Mouse (Mus musculus) heart, adult 2 months (tissue): Measurements from ENCODE around the gene Smg5.
"Not testable (repeated sequence)": the region's sequence is repeated elsewhere in the genome, so short reads cannot be mapped to it uniquely, and the experiment has no call there.

ENCODE experiments used
- CTCF ChIP-seq: fragments of 200-600 bp; IDR thresholded peaks from 2 replicates; pipeline ENCODE4 v1.8.1; 2022; ENCODE audit warnings: antibody characterized with exemption, mild to moderate bottlenecking, moderate library complexity
- EP300 ChIP-seq: fragments of 200-500 bp; IDR thresholded peaks from 2 replicates; pipeline ENCODE4 v1.6.1; 2011; ENCODE audit warnings: low read depth, low read length, control low read depth; ENCODE audit not compliant: insufficient read depth
- POLR2A ChIP-seq: fragments of 200-500 bp; IDR thresholded peaks from 2 replicates; pipeline ENCODE4 v1.6.1; 2011; ENCODE audit warnings: mild to moderate bottlenecking, low read depth, low read length, control low read depth; ENCODE audit not compliant: insufficient read depth

GRCm38 (mm10) chr3:88381389-88382315 is 45.6 kb downstream of the Smg5 start:
- TF ChIP-seq POLR2A, EP300, CTCF: not testable (repeated sequence)
